Mouse (Mus musculus): ENCODE results near the gene Rmnd5b.
"Not testable (repeated sequence)": the region's sequence is repeated elsewhere in the genome, so short reads cannot be mapped to it uniquely, and the experiment has no call there.

Gene Rmnd5b

GRCm38 (mm10) chr11:51625187-51625820, 10.4 kb downstream of the Rmnd5b start:
- in situ Hi-C loops (cut with MboI, MseI), result no loop called here

GRCm38 (mm10) chr11:51622971-51623491, 12.7 kb downstream of the Rmnd5b start:
- in situ Hi-C loops (cut with MboI, MseI), result no loop called here

GRCm38 (mm10) chr11:51621776-51622175, 13.9 kb downstream of the Rmnd5b start:
- in situ Hi-C loops (cut with MboI, MseI), result no loop called here

GRCm38 (mm10) chr11:51620084-51620483, 15.6 kb downstream of the Rmnd5b start:
- in situ Hi-C loops (cut with MboI, MseI), result no loop called here

DNA sequence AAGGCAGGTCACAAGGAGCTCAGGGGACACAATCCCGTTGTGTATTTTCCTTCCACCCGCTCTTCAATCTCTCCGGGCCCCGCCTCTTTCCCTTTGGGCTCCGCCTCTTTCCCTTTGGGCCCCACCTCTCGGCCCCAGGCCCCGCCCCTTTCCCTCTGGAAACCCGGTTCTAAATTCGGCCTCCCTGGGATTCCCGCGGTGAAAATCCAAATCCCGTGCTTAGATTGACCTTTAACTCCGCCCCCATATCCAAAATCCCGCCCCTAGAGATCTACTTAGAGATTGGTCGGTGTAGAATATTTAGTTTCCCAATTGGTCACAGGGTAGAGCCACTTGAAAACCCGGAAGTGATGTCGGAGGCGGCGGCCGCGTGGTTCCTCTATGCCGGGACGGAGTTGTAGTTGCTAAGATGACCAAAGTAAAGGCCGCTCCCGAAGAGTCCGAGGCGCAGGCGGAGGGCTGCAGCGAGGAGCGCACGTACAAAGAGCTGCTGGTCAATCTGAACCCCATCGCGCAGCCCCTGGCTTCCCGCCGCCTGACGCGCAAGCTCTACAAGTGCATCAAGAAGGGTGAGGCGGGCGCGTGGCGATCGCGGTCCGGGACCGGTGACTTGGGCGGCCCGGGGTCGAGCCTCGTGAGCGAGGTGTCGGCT, 16.2 kb downstream of the Rmnd5b start, which contains the start of gene Nhp2:
Gene Nhp2, plus strand, starts transcription at position 327 of the 652 bp plus-strand sequence.
- in situ Hi-C loops (cut with MboI, MseI), result loop anchor here (5.0 kb wide), 3 partner anchors 33 to 68 kb away; partner anchors contain the start of genes 0610009B22Rik (in 1 of the 2), D930048N14Rik (in 1 of the 2) and N4bp3 (in 1 of the 2)

DNA sequence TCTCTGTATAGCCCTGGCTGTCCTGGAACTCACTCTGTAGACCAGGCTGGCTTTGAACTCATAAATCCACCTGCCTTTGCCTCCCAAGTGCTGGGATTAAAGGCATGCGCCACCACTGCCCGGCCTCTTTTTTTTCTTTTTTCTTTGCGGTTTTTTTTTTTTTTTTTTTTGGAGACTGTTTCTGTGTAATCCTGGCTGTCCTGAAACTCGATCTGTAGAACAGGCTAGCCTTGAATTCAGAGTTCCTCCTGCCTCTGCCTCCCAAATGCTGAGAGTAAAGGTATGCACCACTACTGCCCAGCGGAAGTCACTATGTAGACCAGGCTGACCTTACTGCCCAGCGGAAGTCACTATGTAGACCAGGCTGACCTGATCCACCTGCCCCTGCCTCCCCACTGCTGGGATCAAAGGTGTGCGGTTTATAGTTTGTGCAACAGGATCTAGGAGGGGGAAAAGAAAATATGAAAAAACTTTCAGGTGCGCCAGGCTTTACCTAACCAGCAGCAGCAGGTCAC, 16.7 kb downstream of the Rmnd5b start:
- in situ Hi-C loops (cut with MboI, MseI), result loop anchor here (5.0 kb wide), 3 partner anchors 33 to 68 kb away; partner anchors contain the start of genes 0610009B22Rik (in 1 of the 2), D930048N14Rik (in 1 of the 2) and N4bp3 (in 1 of the 2)

GRCm38 (mm10) chr11:51617693-51618092, 18.0 kb downstream of the Rmnd5b start:
- in situ Hi-C loops (cut with MboI, MseI), result loop anchor here (5.0 kb wide), 3 partner anchors 35 to 70 kb away; partner anchors contain the start of genes 0610009B22Rik (in 1 of the 2), D930048N14Rik (in 1 of the 2) and N4bp3 (in 1 of the 2)

DNA sequence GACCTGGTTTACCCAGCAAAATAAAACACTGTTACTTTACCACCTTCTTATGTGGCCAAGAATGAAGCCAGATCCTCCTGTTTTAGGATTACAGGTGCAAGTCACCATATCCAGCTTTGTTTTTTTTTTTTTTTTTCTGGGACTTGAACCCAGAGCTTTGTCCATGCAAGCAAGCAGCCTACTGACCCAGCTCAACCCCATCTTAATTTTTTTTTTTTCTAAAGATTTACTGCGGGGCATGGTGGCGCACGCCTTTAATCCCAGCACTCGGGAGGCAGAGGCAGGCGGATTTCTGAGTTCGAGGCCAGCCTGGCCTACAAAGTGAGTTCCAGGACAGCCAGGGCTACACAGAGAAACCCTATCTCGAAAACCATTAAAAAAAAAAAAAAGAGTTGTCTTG, 19.6 kb downstream of the Rmnd5b start:
- in situ Hi-C loops (cut with MboI, MseI), result loop anchor here (5.0 kb wide), 3 partner anchors 36 to 71 kb away; partner anchors contain the start of genes 0610009B22Rik (in 1 of the 2), D930048N14Rik (in 1 of the 2) and N4bp3 (in 1 of the 2)

DNA sequence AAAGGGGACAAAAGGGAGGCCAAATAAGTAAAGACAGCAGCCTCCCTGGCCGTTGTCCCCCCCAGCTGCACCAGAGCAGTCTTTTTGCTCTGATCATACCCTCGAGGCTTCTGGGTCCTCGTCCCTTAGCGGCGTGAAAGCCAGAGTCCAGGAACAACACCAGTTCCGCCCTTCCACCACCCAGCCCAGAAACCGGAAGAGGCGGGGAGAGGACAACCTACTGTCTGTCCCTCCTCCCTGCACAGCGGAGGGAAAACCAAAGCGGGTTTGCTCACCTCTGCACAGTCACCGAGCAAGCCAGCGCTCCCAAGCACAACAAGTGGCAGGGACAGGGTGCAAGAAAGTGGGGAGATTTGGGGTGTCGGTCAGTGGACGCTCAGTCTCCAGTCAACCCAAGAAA, 20.1 kb downstream of the Rmnd5b start:
- in situ Hi-C loops (cut with MboI, MseI), result loop anchor here (5.0 kb wide), 3 partner anchors 37 to 72 kb away; partner anchors contain the start of genes 0610009B22Rik (in 1 of the 2), D930048N14Rik (in 1 of the 2) and N4bp3 (in 1 of the 2)

DNA sequence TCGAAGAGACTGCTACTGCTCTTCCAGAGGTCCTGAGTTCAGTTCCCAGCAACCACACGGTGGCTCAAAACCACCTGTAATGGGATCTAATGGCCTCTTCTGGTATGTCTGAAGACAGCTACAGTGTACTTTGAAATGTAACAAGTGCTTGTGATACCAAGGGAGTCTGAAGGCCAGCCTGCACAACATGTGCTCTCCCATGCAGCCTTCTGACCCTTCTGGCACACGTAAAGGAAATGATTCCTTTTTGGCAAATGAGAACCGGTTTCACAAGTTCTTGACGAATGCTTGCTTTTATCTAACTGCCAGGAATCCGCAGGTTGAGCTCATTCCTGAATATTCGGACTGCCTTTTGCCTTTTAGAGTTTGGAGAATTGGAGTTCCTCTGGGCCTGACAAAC, 20.6 kb downstream of the Rmnd5b start:
- in situ Hi-C loops (cut with MboI, MseI), result loop anchor here (5.0 kb wide), 3 partner anchors 37 to 72 kb away; partner anchors contain the start of genes 0610009B22Rik (in 1 of the 2), D930048N14Rik (in 1 of the 2) and N4bp3 (in 1 of the 2)

- in situ Hi-C loops (cut with MboI, MseI), result no loop called here
Observed at GRCm38 (mm10) chr11:51614256-51614655, 21.4 kb downstream of the Rmnd5b start.

DNA sequence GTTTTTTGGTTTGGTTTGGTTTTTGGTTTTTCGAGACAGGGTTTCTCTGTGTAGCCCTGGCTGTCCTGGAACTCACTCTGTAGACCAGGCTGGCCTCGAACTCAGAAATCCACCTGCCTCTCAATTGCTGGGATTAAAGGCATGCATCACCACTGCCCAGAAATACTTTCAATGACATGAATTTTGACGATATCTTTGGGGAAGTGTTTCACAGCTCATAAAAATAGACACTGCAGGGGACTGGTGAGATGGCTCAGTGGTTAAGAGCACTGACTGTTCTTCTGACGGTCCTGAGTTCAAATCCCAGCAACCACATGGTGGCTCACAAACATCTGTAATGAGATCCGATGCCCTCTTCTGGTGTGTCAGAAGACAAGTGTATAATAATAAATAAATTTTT, 25.8 kb downstream of the Rmnd5b start:
- in situ Hi-C loops (cut with MboI, MseI), result not testable (repeated sequence)

DNA sequence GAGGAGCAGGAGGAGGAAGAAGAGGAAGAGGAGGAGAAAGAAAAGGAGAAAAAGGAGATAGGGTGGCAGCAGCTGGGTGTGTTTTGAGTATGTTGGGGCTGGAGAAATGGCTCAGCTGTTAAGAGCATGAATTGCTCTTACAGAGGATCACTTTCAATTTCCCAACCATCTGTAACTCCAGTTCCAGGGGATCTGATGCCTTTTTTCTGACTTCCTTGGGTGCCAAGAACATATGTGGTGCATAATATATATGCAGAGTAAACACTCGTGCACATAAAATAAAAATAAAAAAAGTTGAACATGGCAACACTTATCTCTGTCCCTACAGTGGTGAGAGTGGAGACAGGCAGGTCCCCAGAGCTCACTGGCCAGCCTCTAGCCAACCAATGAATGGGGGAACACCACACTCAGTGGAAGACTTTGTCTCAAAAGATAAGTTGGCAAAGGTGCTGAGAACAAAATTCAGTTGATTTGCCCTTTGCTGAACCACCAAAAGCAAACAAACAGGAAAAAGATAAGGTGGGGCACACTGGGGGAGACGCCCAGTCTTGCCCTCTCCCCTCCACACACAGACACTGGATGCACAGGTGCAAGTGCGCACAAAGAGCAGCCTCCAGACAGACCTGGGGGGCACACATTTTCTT, 26.3 kb downstream of the Rmnd5b start:
- in situ Hi-C loops (cut with MboI, MseI), result no loop called here

DNA sequence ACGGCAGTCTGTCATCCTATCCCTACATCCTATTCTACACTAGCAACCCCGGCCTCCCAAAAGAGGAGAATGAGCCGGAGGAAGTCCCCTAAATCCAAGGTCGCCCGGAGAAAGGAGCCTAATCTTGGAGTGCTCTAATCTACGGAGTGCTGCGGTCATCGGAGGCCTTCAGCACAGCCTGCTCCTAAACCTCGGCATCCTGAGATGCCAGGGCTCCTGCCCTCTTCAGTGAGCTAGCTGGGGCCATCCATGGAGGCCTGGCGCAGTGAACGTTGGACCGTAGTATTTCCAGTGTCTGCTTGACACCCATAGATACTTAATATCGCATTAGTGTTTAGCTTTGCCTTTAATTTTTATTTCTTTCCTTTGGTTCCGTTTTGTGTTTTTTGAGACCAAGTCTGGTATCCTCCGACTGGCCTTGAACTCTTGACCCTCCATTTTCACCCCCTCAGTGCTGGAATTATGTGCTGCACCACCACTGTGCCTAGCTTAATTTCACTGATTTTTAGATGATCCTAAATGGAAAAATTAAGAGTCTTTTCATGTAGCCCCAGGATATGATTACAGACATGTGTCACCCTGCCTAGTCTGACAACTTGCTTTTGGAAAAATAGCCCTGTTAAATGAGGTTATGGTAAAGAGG, 28.5 kb downstream of the Rmnd5b start:
- in situ Hi-C loops (cut with MboI, MseI), result no loop called here

DNA sequence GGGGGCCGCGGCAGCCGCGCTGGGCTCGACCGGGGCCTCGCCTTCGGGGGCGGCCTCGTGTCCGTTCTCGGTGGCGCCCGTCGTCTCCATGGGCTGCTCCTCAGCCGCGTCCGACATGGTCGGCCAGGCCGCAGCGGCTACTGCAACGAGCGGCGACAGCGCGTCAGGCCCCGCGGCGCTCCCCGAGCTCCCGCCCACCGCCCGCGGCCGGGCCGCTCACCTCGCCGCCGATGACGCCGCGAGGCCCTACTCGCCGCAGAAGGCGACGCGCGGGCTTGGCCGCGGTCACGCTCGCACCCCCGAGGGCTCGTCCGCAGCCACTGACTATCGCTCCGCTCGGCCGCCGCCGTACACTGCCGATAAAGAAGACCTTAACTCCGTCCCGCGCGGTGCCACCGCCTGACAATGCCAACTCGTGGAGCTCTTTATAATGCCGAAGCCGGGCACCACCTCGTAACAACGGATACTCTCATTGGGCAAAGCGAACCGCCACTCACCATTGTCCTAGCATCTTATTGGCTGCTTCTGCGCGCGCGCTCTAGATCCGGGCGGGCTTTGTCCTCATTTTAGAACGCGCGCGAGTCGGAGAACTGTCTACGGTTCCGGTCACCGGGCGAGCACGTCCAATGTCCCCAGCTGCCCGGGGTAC, 29.1 kb downstream of the Rmnd5b start, which contains the start of gene Hnrnpab:
Gene Hnrnpab, minus strand, starts transcription at position 401 of the 649 bp plus-strand sequence.
- in situ Hi-C loops (cut with MboI, MseI), result no loop called here

DNA sequence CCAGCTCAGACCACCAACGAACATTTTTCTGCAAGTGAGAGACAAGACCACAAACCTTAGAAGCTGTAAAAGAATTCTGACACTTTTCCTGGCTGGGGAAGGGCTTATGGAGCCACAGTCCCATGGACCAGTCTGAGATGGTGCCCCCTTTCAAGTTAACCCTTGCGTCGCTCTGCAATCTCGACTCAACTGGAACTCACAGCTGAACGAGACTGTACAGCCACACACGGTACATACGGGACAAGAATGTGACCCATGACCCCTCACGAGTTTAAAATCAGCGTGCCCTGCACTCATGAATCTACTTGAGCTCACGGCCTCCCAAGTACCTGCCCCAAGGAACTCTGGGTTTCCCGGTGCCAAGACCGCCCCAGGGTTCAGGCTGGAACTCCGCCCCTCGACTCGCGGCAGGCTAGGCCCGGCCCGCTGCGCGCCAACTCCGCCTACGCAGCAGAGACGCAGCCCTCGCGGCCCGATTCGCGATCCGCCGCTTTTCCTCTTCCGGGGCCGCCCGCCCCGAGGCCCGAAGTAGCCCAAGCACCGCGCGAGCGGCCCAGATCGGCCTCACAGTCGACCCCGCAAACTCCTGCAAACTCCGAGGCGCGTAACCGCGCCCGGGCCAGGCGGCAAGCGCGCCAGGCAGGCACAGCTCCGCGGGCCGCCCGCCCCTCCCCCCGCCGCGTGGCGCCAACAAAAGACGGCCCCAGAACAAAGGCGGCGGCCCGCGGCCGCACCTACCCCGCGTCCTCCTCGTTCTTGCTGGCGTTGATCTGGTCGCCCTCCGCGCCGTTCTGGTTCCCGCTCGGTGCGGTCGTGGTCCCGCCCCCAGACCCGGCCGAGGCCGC, 29.9 kb downstream of the Rmnd5b start:
- in situ Hi-C loops (cut with MboI, MseI), result no loop called here

DNA sequence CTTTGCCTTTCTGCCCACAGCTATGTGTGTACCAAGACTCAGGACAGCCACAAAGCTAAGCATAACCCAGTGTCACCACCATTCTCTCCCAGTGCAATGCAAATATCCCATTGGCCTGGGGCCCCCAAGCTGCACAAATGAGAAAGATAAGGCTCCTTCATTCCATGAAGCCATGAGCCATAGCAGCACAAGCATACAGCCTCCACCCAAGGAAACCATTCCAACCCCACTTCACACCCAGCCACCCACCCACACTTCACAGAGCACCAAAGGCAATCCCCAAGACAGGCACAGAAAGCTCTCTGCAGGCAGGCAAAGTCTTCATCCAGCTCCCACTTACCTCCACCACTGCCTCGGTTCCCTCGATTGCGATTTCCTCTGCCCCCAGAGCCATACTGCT, 33.4 kb downstream of the Rmnd5b start:
- in situ Hi-C loops (cut with MboI, MseI), result no loop called here

- in situ Hi-C loops (cut with MboI, MseI), result no loop called here
Observed at GRCm38 (mm10) chr11:51597553-51597952, 38.1 kb downstream of the Rmnd5b start.

- in situ Hi-C loops (cut with MboI, MseI), result no loop called here
Observed at GRCm38 (mm10) chr11:51595459-51596083, 40.1 kb downstream of the Rmnd5b start.
